Mouse (Mus musculus): ENCODE measurements around the gene Rps10. TPM values are rescaled to one million over a fixed set of nuclear protein-coding genes. Genes with fewer than 3 reads are reported as not detected.
"Not testable (repeated sequence)": the region's sequence is repeated elsewhere in the genome, so short reads cannot be mapped to it uniquely, and the experiment has no call there.

Rps10 gene
- polyA plus RNA-seq, 1 experiment from 2014 or later, result 514 TPM

DNA sequence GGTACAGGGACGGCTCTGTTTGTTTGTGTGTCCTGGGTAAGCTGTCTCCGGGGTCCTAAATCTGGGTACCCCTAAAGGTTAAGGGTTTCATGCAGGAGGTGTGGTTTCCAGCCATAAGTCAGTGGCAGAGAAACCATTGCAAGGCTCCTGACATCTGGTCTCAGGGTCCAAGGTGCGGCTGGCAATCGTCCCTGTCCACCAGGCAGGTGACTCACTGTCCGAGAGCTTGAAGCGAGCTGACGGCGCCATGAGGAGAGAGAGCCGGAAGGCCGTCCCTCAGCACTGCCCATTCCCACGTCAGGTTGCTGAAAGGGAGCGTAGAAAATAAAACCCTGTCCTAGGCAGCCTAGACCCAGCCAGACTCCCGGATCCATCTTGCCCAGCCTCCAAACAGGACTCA, 14.1 kb upstream of the Rps10 start:
- Histone ChIP-seq H3K9me3 (replicated peaks; ENCODE audit: control insufficient read depth, low read length) (peaks cover 3% of the 10 kb centered on the region), H3K4me2 (ENCODE audit: low read depth, low read length) (no peak overlapping the region), H3K9ac (ENCODE audit: low read length) (no peak overlapping the region), H3K27ac (ENCODE audit: low read length) (no peak overlapping the region), H3K36me3 (ENCODE audit: control insufficient read depth, insufficient read depth) (no peaks in the 10 kb centered on the region), H3K4me3 (ENCODE audit: low read length) (no peak overlapping the region), H3K4me1 (ENCODE audit: control insufficient read depth, insufficient read depth, low read length) (peaks cover 2% of the 10 kb centered on the region), H3K27me3 (ENCODE audit: control insufficient read depth, insufficient read depth, low read length) (peaks cover 14% of the 10 kb centered on the region)
- no peak for ATAC-seq (replicated peaks; ENCODE audit: extremely low read depth, insufficient read depth, low FRiP score)
- WGBS, result 69% methylated on average over 13 of the region's 13 CpGs

DNA sequence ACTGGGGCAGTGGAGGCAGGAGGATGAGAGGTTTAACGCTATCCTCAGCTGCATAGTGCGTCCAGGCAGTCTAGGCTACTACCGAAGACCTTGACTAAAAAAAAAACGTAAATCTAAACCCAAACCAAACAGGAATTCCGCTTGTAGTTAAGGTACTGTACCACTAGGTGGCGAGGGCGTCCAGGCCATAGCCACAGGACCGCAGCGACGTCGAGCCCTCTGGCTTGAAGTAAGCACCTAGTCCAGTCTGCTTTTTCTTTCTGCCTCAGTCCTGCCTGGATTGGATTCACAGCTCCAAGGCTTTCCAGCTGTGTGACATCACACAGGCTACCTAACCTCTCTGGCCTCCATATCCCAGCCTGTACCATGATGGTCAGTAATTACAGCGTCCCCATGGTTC, 13.7 kb upstream of the Rps10 start:
- no peak for ATAC-seq (replicated peaks; ENCODE audit: extremely low read depth, insufficient read depth, low FRiP score)
- Histone ChIP-seq H3K9me3 (replicated peaks; ENCODE audit: control insufficient read depth, low read length) (peaks cover 3% of the 10 kb centered on the region), H3K36me3 (ENCODE audit: control insufficient read depth, insufficient read depth) (no peaks in the 10 kb centered on the region), H3K27me3 (ENCODE audit: control insufficient read depth, insufficient read depth, low read length) (peaks cover 10% of the 10 kb centered on the region), H3K27ac (ENCODE audit: low read length) (no peak overlapping the region), H3K4me3 (ENCODE audit: low read length) (no peak overlapping the region), H3K4me1 (ENCODE audit: control insufficient read depth, insufficient read depth, low read length) (no peaks in the 10 kb centered on the region), H3K9ac (ENCODE audit: low read length) (no peak overlapping the region), H3K4me2 (ENCODE audit: low read depth, low read length) (no peak overlapping the region)
- WGBS, result 11% methylated on average over 12 of the region's 12 CpGs

DNA sequence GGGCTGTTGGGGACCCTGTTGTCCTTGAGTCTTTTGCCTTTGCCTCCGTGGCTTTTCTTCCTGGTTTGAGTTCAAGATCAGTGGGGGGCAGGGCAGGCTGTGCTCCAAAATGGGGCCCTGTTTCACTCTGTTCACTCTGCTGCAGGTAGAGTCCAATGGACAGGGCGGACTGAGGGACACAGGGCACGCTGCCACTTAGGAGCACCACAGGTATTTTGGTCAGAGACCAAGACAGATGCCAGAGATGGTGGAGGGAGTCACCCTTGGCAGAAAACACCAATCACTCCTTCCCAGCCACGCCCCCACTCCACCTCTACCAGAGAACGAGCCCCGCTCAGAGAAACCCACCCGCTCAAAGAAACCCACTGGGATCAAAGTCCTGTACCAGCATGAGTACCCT, 9.3 kb upstream of the Rps10 start:
- Histone ChIP-seq H3K4me3 (ENCODE audit: low read length) (no peak overlapping the region), H3K9me3 (replicated peaks; ENCODE audit: control insufficient read depth, low read length) (peaks cover 3% of the 10 kb centered on the region), H3K27me3 (ENCODE audit: control insufficient read depth, insufficient read depth, low read length) (no peaks in the 10 kb centered on the region), H3K4me1 (ENCODE audit: control insufficient read depth, insufficient read depth, low read length) (peaks cover 5% of the 10 kb centered on the region; the same call in 1 of the 2 replicates), H3K4me2 (ENCODE audit: low read depth, low read length) (no peak overlapping the region), H3K27ac (ENCODE audit: low read length) (no peak overlapping the region), H3K9ac (ENCODE audit: low read length) (no peak overlapping the region), H3K36me3 (ENCODE audit: control insufficient read depth, insufficient read depth) (no peaks in the 10 kb centered on the region)
- WGBS, result 27% methylated on average over 7 of the region's 7 CpGs
- ATAC-seq (replicated peaks; ENCODE audit: extremely low read depth, insufficient read depth, low FRiP score), result no peak

DNA sequence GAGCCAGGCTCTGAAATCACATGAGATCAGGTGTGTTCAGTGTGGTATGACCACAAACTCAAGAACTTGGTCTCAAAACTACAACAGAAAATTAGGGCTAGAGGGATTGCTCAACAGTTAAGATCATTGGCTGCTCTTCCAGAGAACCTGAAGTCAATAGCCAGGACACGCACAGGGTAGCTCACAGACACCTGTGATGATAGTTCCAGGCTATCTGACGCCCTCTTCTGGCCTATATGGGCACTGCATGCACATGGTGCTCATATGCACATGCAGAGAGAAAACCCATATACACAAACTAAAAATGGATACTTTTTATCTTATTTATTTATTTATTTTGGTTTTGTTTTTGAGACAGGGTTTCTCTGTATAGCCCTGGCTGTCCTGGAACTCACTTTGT, 8.1 kb upstream of the Rps10 start:
- no peak for ATAC-seq (replicated peaks; ENCODE audit: extremely low read depth, insufficient read depth, low FRiP score)
- no peaks in the 10 kb centered on the region for H3K27me3 ChIP-seq (ENCODE audit: control insufficient read depth, insufficient read depth, low read length)
- H3K4me3 ChIP-seq (ENCODE audit: low read length), result no peak overlapping the region
- H3K9ac ChIP-seq (ENCODE audit: low read length), result no peak overlapping the region
- WGBS, result 49% methylated on average over 2 of the region's 2 CpGs
- no peak overlapping the region for H3K27ac ChIP-seq (ENCODE audit: low read length)
- no peaks in the 10 kb centered on the region for H3K36me3 ChIP-seq (ENCODE audit: control insufficient read depth, insufficient read depth)
- no peaks in the 10 kb centered on the region for H3K9me3 ChIP-seq (replicated peaks; ENCODE audit: control insufficient read depth, low read length)
- H3K4me2 ChIP-seq (ENCODE audit: low read depth, low read length), result no peak overlapping the region
- H3K4me1 ChIP-seq (ENCODE audit: control insufficient read depth, insufficient read depth, low read length), result peaks cover 5% of the 10 kb centered on the region; the same call in 1 of the 2 replicates

DNA sequence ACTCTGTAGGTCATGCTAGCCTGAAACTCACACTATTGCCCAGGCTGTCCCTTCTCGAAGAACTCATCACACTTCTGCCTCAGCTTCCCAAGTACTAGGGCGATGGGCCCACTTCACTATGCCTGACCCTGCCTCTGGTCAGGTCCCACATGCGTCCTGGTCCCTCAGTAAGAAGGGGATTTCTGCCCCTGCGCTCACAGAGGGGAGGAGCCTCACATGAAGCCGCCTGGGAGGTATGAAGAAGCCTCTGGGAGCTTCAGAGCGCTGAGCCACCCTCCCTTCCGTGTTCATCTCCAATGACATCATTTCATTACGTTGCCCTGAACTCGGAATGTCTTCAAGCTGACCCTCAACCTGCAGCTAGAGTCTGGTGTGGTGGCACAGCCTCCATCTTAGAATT, 7.3 kb upstream of the Rps10 start:
- H3K9me3 ChIP-seq (replicated peaks; ENCODE audit: control insufficient read depth, low read length), result no peaks in the 10 kb centered on the region
- H3K27me3 ChIP-seq (ENCODE audit: control insufficient read depth, insufficient read depth, low read length), result no peaks in the 10 kb centered on the region
- H3K4me2 ChIP-seq (ENCODE audit: low read depth, low read length), result no peak overlapping the region
- no peak overlapping the region for H3K4me3 ChIP-seq (ENCODE audit: low read length)
- peaks cover 5% of the 10 kb centered on the region; the same call in 1 of the 2 replicates for H3K4me1 ChIP-seq (ENCODE audit: control insufficient read depth, insufficient read depth, low read length)
- no peaks in the 10 kb centered on the region for H3K36me3 ChIP-seq (ENCODE audit: control insufficient read depth, insufficient read depth)
- WGBS, result 83% methylated on average over 9 of the region's 9 CpGs
- ATAC-seq (replicated peaks; ENCODE audit: extremely low read depth, insufficient read depth, low FRiP score), result no peak
- no peak overlapping the region for H3K27ac ChIP-seq (ENCODE audit: low read length)
- no peak overlapping the region for H3K9ac ChIP-seq (ENCODE audit: low read length)

DNA sequence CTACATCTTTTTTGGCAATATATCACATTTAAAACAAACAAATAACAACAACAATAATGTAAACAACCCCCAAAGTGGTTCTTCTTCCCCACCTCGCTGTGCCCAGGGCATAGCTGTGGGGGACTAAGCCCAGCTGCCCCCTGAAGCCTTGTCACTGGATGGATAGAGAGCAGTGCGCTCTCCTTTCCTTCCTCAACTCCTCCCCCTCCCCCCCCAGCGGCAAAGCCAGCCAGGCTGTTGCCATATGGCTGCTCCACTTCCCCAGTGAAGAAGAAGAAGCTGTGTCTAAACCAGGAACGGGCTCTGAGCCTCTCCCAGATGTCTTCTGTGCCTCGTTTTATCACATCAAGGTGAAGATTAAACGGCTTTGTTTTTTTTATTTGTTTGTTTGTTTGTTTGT, 6.6 kb upstream of the Rps10 start:
- no peak overlapping the region for H3K27ac ChIP-seq (ENCODE audit: low read length)
- no peak overlapping the region for H3K4me3 ChIP-seq (ENCODE audit: low read length)
- H3K4me1 ChIP-seq (ENCODE audit: control insufficient read depth, insufficient read depth, low read length), result peaks cover 5% of the 10 kb centered on the region; the same call in 1 of the 2 replicates
- H3K9me3 ChIP-seq (replicated peaks; ENCODE audit: control insufficient read depth, low read length), result no peaks in the 10 kb centered on the region
- 32% methylated on average over 6 of the region's 6 CpGs for WGBS
- H3K27me3 ChIP-seq (ENCODE audit: control insufficient read depth, insufficient read depth, low read length), result no peaks in the 10 kb centered on the region
- ATAC-seq (replicated peaks; ENCODE audit: extremely low read depth, insufficient read depth, low FRiP score), result no peak
- no peaks in the 10 kb centered on the region for H3K36me3 ChIP-seq (ENCODE audit: control insufficient read depth, insufficient read depth)
- no peak overlapping the region for H3K4me2 ChIP-seq (ENCODE audit: low read depth, low read length)
- no peak overlapping the region for H3K9ac ChIP-seq (ENCODE audit: low read length)

DNA sequence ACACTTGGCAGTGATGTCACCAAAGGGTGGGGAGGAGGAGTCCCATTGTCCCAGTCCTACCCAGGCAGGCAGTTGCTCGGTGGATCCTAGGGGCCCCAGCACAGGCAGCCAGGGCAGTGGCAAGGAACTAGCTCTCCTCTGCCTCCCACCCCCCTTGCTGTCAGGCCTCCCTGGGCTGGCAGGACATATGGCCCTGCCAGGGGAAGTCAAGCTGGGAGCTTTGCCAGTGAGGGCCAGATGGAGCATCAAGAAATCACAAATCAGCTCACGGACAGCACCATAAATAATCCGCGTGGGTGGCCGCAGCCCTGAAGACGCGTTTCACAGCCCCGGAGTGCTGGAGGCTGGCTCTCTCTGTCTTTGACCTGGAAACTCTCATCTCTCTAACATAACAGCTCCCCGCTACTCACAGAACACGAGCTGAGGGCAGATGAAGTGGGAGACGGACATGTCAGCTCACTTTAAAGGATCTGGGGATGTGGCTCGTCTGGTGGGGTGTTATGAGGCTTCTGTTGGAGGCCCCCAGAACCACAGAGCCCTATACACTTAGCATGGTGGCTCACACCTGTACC, 6.1 kb upstream of the Rps10 start:
- ATAC-seq (replicated peaks; ENCODE audit: extremely low read depth, insufficient read depth, low FRiP score), result peak; percentile 46; the same call in 1 of the 2 replicates
- H3K9me3 ChIP-seq (replicated peaks; ENCODE audit: control insufficient read depth, low read length), result no peaks in the 10 kb centered on the region
- H3K27me3 ChIP-seq (ENCODE audit: control insufficient read depth, insufficient read depth, low read length), result no peaks in the 10 kb centered on the region
- no peak overlapping the region for H3K27ac ChIP-seq (ENCODE audit: low read length)
- peaks cover 5% of the 10 kb centered on the region; the same call in 1 of the 2 replicates for H3K4me1 ChIP-seq (ENCODE audit: control insufficient read depth, insufficient read depth, low read length)
- peak overlapping the region; percentile 21; the same call in 1 of the 2 replicates for H3K9ac ChIP-seq (ENCODE audit: low read length)
- H3K4me2 ChIP-seq (ENCODE audit: low read depth, low read length), result peak overlapping the region; percentile 26
- H3K36me3 ChIP-seq (ENCODE audit: control insufficient read depth, insufficient read depth), result no peaks in the 10 kb centered on the region
- H3K4me3 ChIP-seq (ENCODE audit: low read length), result no peak overlapping the region
- 14% methylated on average over 12 of the region's 12 CpGs for WGBS

DNA sequence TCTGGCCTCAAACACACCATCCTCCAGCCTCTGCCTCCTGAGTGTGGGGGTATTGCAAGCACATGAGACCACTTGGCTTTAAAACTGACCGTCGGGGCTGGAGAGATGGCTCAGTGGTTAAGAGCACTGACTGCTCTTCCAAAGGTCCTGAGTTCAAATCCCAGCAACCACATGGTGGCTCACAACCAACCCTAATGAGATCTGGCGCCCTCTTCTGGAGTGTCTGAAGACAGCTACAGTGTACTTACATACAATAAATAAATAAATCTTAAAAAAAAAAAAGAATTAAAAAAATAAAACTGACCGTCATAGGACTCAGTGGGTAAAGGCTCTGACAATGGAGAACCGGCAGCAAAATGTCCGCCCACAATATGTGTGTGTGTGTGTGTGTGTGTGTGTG, 3.4 kb upstream of the Rps10 start:
- peaks cover 13% of the 10 kb centered on the region for H3K4me1 ChIP-seq (ENCODE audit: control insufficient read depth, insufficient read depth, low read length)
- H3K4me2 ChIP-seq (ENCODE audit: low read depth, low read length); H3K36me3 ChIP-seq (ENCODE audit: control insufficient read depth, insufficient read depth); ATAC-seq (replicated peaks; ENCODE audit: extremely low read depth, insufficient read depth, low FRiP score); H3K4me3 ChIP-seq (ENCODE audit: low read length); H3K27me3 ChIP-seq (ENCODE audit: control insufficient read depth, insufficient read depth, low read length); H3K27ac ChIP-seq (ENCODE audit: low read length); H3K9me3 ChIP-seq (replicated peaks; ENCODE audit: control insufficient read depth, low read length); H3K9ac ChIP-seq (ENCODE audit: low read length): not testable (repeated sequence)
- WGBS, result 91% methylated on average over 6 of the region's 6 CpGs

DNA sequence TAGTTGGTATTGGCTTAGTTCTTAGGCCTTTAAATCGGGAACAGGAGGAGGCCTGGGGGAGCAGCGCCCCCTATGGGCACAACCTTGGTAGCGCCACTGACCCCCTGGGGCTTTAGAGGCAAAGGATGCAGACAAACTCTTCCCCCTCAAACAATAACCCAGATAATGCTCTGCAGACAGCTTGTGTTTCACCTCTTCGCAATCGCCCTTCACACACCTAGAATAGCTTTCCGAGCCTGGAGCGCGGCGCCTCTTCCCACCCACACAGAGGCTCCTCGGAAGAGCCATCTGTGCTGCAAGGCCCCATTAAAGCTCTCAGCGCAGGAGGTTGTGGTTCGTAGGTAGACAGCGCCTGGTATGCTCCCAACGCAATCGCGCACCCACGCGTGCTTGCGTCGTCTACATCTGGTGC, 2.5 kb upstream of the Rps10 start:
- Histone ChIP-seq H3K36me3 (ENCODE audit: control insufficient read depth, insufficient read depth) (no peaks in the 10 kb centered on the region), H3K27me3 (ENCODE audit: control insufficient read depth, insufficient read depth, low read length) (no peaks in the 10 kb centered on the region), H3K9ac (ENCODE audit: low read length) (no peak overlapping the region), H3K4me2 (ENCODE audit: low read depth, low read length) (no peak overlapping the region), H3K9me3 (replicated peaks; ENCODE audit: control insufficient read depth, low read length) (no peaks in the 10 kb centered on the region), H3K4me1 (ENCODE audit: control insufficient read depth, insufficient read depth, low read length) (peaks cover 14% of the 10 kb centered on the region), H3K4me3 (ENCODE audit: low read length) (no peak overlapping the region), H3K27ac (ENCODE audit: low read length) (no peak overlapping the region)
- 72% methylated on average over 20 of the region's 20 CpGs for WGBS
- no peak for ATAC-seq (replicated peaks; ENCODE audit: extremely low read depth, insufficient read depth, low FRiP score)

Data from heart, embryonic 16.5 days (tissue).